Mouse (Mus musculus) limb, embryonic 13.5 days (tissue): ENCODE data around the gene Traf3. TPM values are rescaled to one million over a fixed set of nuclear protein-coding genes. Genes with fewer than 3 reads are reported as not detected.

Experiments used
- ATAC-seq: fragments of 200-750 bp; cut with Nextera tagmentation; 2 replicates; pipeline ENCODE4 v1.8.0; 2017; ENCODE audit warnings: low read depth, moderate number of reproducible peaks, moderate TSS enrichment; ENCODE audit not compliant: low FRiP score
- H3K27ac ChIP-seq: fragments of 300-500 bp; sonication (generic); 2 replicates; pipeline ENCODE4 v1.5.1; 2015; ENCODE audit warnings: inconsistent platforms, mild to moderate bottlenecking, moderate library complexity
- H3K27me3 ChIP-seq: fragments of 300-500 bp; sonication (generic); 2 replicates; pipeline ENCODE4 v1.6.1; 2015; ENCODE audit warnings: mild to moderate bottlenecking, inconsistent platforms
- H3K36me3 ChIP-seq: fragments of 300-500 bp; sonication (generic); 2 replicates; pipeline ENCODE4 v1.6.1; 2015; ENCODE audit warnings: inconsistent platforms, mild to moderate bottlenecking, moderate library complexity
- H3K4me1 ChIP-seq: fragments of 300-500 bp; sonication (generic); 2 replicates; pipeline ENCODE4 v1.6.1; 2015; ENCODE audit warnings: inconsistent platforms
- H3K4me2 ChIP-seq: fragments of 300-500 bp; sonication (generic); replicated peaks from 2 replicates; pipeline ENCODE4 v1.6.1; 2015; ENCODE audit warnings: inconsistent platforms, mild to moderate bottlenecking, moderate library complexity
- H3K4me3 ChIP-seq: fragments of 300-500 bp; sonication (generic); 2 replicates; pipeline ENCODE4 v1.5.1; 2015; ENCODE audit warnings: moderate library complexity, mild to moderate bottlenecking, inconsistent platforms
- H3K9ac ChIP-seq: fragments of 300-500 bp; sonication (generic); 2 replicates; pipeline ENCODE4 v1.6.1; 2015; ENCODE audit warnings: mild to moderate bottlenecking, inconsistent platforms
- H3K9me3 ChIP-seq: fragments of 300-500 bp; sonication (generic); 2 replicates; pipeline ENCODE4 v1.6.1; 2016; ENCODE audit warnings: inconsistent platforms
- WGBS: fragments of 180-500 bp; shearing (Covaris S2); methylation state at CpG from one replicate; pipeline ENCODE4 v1.1.7; 2015; 5-methylcytosine and 5-hydroxymethylcytosine counted together
- polyA plus RNA-seq: library from polyadenylated mRNA; unstranded; fragments of >200 nt; fragmentation: Nextera tagmentation; extraction: Ambion mirVana; gene quantifications from 2 replicates; pipeline ENCODE4 v1.2.1, GENCODE M21; 2015

Gene Traf3
- polyA plus RNA-seq, 1 experiment from 2014 or later, result 11.2 TPM

- Histone ChIP-seq H3K36me3 (no peaks in the 10 kb centered on the region), H3K4me2 (no peak overlapping the region), H3K4me3 (no peak overlapping the region), H3K27ac (no peak overlapping the region), H3K4me1 (peaks cover 25% of the 10 kb centered on the region), H3K27me3 (peaks cover 4% of the 10 kb centered on the region; the same call in 1 of the 2 replicates), H3K9me3 (no peaks in the 10 kb centered on the region), H3K9ac (no peak overlapping the region)
- no peak for ATAC-seq
- WGBS, result 90% methylated on average over 1 of the region's 1 CpGs
Measured at GRCm38 (mm10) chr12:111155756-111156155, 10.4 kb upstream of the Traf3 start.

GRCm38 (mm10) chr12:111159659-111160428 lies 6.3 kb upstream of the Traf3 start:
- no peaks in the 10 kb centered on the region for H3K36me3 ChIP-seq
- no peak overlapping the region for H3K4me3 ChIP-seq
- no peak overlapping the region for H3K9ac ChIP-seq
- peaks cover 31% of the 10 kb centered on the region for H3K4me1 ChIP-seq
- H3K4me2 ChIP-seq, result no peak overlapping the region
- H3K9me3 ChIP-seq, result no peaks in the 10 kb centered on the region
- H3K27me3 ChIP-seq, result peaks cover 4% of the 10 kb centered on the region; the same call in 1 of the 2 replicates
- H3K27ac ChIP-seq, result no peak overlapping the region
- WGBS, result 51% methylated on average over 12 of the region's 12 CpGs
- no peak for ATAC-seq

GRCm38 (mm10) chr12:111160871-111161270 lies 5.3 kb upstream of the Traf3 start:
- H3K4me3 ChIP-seq, result no peak overlapping the region
- no peaks in the 10 kb centered on the region for H3K27me3 ChIP-seq
- H3K4me2 ChIP-seq, result no peak overlapping the region
- no peaks in the 10 kb centered on the region for H3K9me3 ChIP-seq
- no peak overlapping the region for H3K9ac ChIP-seq
- no peak overlapping the region for H3K27ac ChIP-seq
- H3K36me3 ChIP-seq, result no peaks in the 10 kb centered on the region
- whole genome bisulfite sequencing, result 89% methylated on average over 10 of the region's 10 CpGs
- no peak for ATAC-seq
- H3K4me1 ChIP-seq, result peaks cover 38% of the 10 kb centered on the region

- 42% methylated on average over 7 of the region's 7 CpGs for WGBS
- no peak for ATAC-seq
- H3K4me3 ChIP-seq, result peak overlapping the region; percentile 28; the same call in 1 of the 2 replicates
Measured at GRCm38 (mm10) chr12:111161943-111162311, 4.2 kb upstream of the Traf3 start.

GRCm38 (mm10) chr12:111162312-111163061 lies 3.7 kb upstream of the Traf3 start:
- Histone ChIP-seq H3K4me2 (peak overlapping the region; percentile 57), H3K9me3 (no peaks in the 10 kb centered on the region), H3K36me3 (no peaks in the 10 kb centered on the region), H3K4me1 (peaks cover 43% of the 10 kb centered on the region), H3K9ac (0 out of 2 replicates have a peak overlapping the region, but pooled peaks have one; percentile 25), H3K4me3 (peak overlapping the region; percentile 28), H3K27me3 (no peaks in the 10 kb centered on the region), H3K27ac (no peak overlapping the region; the same call in 1 of the 2 replicates)
- 21% methylated on average over 16 of the region's 16 CpGs for WGBS
- no peak for ATAC-seq

More at GRCm38 (mm10) chr12:111161943-111162311, 4.2 kb upstream of the Traf3 start:
- Histone ChIP-seq H3K36me3 (no peaks in the 10 kb centered on the region), H3K9me3 (no peaks in the 10 kb centered on the region), H3K4me2 (peak overlapping the region; percentile 57), H3K9ac (no peak overlapping the region), H3K27me3 (no peaks in the 10 kb centered on the region), H3K4me1 (peaks cover 38% of the 10 kb centered on the region), H3K27ac (no peak overlapping the region)

GRCm38 (mm10) chr12:111164310-111164751 lies 1.8 kb upstream of the Traf3 start:
- Histone ChIP-seq H3K4me1 (peaks cover 54% of the 10 kb centered on the region), H3K9ac (peak overlapping the region; percentile 43; the same call in 1 of the 2 replicates)

GRCm38 (mm10) chr12:111165146-111165812 lies 891 bp upstream of the Traf3 start:
- WGBS, result 69% methylated on average over 10 of the region's 10 CpGs
- H3K4me1 ChIP-seq, result peaks cover 54% of the 10 kb centered on the region
- peak overlapping the region; percentile 52; the same call in 1 of the 2 replicates for H3K27ac ChIP-seq
- H3K27me3 ChIP-seq, result no peaks in the 10 kb centered on the region
- H3K9ac ChIP-seq, result no peak overlapping the region
- ATAC-seq, result no peak
- H3K4me3 ChIP-seq, result peak overlapping the region; percentile 85
- peak overlapping the region; percentile 89 for H3K4me2 ChIP-seq
- no peaks in the 10 kb centered on the region for H3K9me3 ChIP-seq
- no peaks in the 10 kb centered on the region for H3K36me3 ChIP-seq

More at GRCm38 (mm10) chr12:111164310-111164751, 1.8 kb upstream of the Traf3 start:
- Histone ChIP-seq H3K36me3 (no peaks in the 10 kb centered on the region), H3K4me3 (peak overlapping the region; percentile 34), H3K4me2 (peak overlapping the region; percentile 63), H3K27me3 (no peaks in the 10 kb centered on the region), H3K27ac (peak overlapping the region; percentile 52; the same call in 1 of the 2 replicates), H3K9me3 (no peaks in the 10 kb centered on the region)
- peak; percentile 85 for ATAC-seq
- 2% methylated on average over 13 of the region's 13 CpGs for WGBS

- under 1% methylated on average over 48 of the region's 48 CpGs for WGBS
- Histone ChIP-seq H3K9ac (peak overlapping the region; percentile 88), H3K27ac (peak overlapping the region; percentile 85), H3K4me1 (peaks cover 53% of the 10 kb centered on the region), H3K36me3 (peaks cover 5% of the 10 kb centered on the region; the same call in 1 of the 2 replicates), H3K4me2 (peak overlapping the region; percentile 89), H3K27me3 (no peaks in the 10 kb centered on the region), H3K4me3 (peak overlapping the region; percentile 85), H3K9me3 (no peaks in the 10 kb centered on the region)
- ATAC-seq, result peak; percentile 6; the same call in 1 of the 2 replicates
Measured at GRCm38 (mm10) chr12:111166681-111167289, 615 bp downstream of the Traf3 start.

GRCm38 (mm10) chr12:111168891-111169290 lies 2.7 kb downstream of the Traf3 start:
- no peak overlapping the region for H3K27ac ChIP-seq
- H3K4me2 ChIP-seq, result no peak overlapping the region
- peaks cover 11% of the 10 kb centered on the region for H3K36me3 ChIP-seq
- H3K9ac ChIP-seq, result no peak overlapping the region
- no peak overlapping the region for H3K4me3 ChIP-seq
- H3K4me1 ChIP-seq, result peaks cover 36% of the 10 kb centered on the region
- ATAC-seq, result no peak
- no peaks in the 10 kb centered on the region for H3K9me3 ChIP-seq
- WGBS, result 86% methylated on average over 4 of the region's 4 CpGs
- H3K27me3 ChIP-seq, result no peaks in the 10 kb centered on the region

- no peak overlapping the region for H3K9ac ChIP-seq
- no peaks in the 10 kb centered on the region for H3K4me1 ChIP-seq
- 72% methylated on average over 4 of the region's 4 CpGs for WGBS
- H3K4me3 ChIP-seq, result no peak overlapping the region
- ATAC-seq, result no peak
- peaks cover 7% of the 10 kb centered on the region for H3K36me3 ChIP-seq
- H3K4me2 ChIP-seq, result no peak overlapping the region
- H3K27me3 ChIP-seq, result no peaks in the 10 kb centered on the region
- no peaks in the 10 kb centered on the region for H3K9me3 ChIP-seq
- no peak overlapping the region for H3K27ac ChIP-seq
Measured at GRCm38 (mm10) chr12:111178772-111179171, 12.6 kb downstream of the Traf3 start.

- no peaks in the 10 kb centered on the region for H3K36me3 ChIP-seq
- H3K27ac ChIP-seq, result no peak overlapping the region
- H3K9me3 ChIP-seq, result no peaks in the 10 kb centered on the region
- WGBS, result 70% methylated on average over 5 of the region's 5 CpGs
- H3K4me3 ChIP-seq, result no peak overlapping the region
- H3K27me3 ChIP-seq, result no peaks in the 10 kb centered on the region
- H3K4me1 ChIP-seq, result no peaks in the 10 kb centered on the region; the same call in 1 of the 2 replicates
- no peak overlapping the region for H3K9ac ChIP-seq
- no peak for ATAC-seq
- H3K4me2 ChIP-seq, result no peak overlapping the region
Measured at GRCm38 (mm10) chr12:111181848-111182247, 15.7 kb downstream of the Traf3 start.
